Mouse (Mus musculus) intestine, embryonic 14.5 days (tissue): ENCODE measurements at regions not wholly inside any gene's neighbourhood (a gene's known extent, or its start where the extent isn't known, plus 50 kb on each side); places are given as distances from the start of the nearest gene placed in this dataset.

Experiments
- ATAC-seq: fragments of 200-750 bp; cut with Nextera tagmentation; replicated peaks from 2 replicates; pipeline ENCODE4 v1.8.0; 2017; ENCODE audit warnings: low read depth, moderate number of reproducible peaks, moderate TSS enrichment, moderate library complexity; ENCODE audit not compliant: low FRiP score, low TSS enrichment
- DNase-seq: peaks from one replicate; pipeline ENCODE4 v3.0.0-alpha.2; 2018; ENCODE audit warnings: low spot score
- H3K27ac ChIP-seq: fragments of 300-500 bp; sonication (generic); 2 replicates; pipeline ENCODE4 v1.5.1; 2014; ENCODE audit warnings: low read depth, mild to moderate bottlenecking, control low read depth
- H3K27me3 ChIP-seq: fragments of 300-500 bp; sonication (generic); replicated peaks from 2 replicates; pipeline ENCODE4 v1.6.1; 2014; ENCODE audit warnings: low read length, control low read depth; ENCODE audit not compliant: control insufficient read depth, insufficient read depth
- H3K36me3 ChIP-seq: fragments of 300-500 bp; sonication (generic); 2 replicates; pipeline ENCODE4 v1.6.1; 2014; ENCODE audit warnings: low read length, control low read depth; ENCODE audit not compliant: control insufficient read depth, insufficient read depth
- H3K4me1 ChIP-seq: fragments of 300-500 bp; sonication (generic); replicated peaks from 2 replicates; pipeline ENCODE4 v1.6.1; 2014; ENCODE audit warnings: low read length, control low read depth, mixed read lengths; ENCODE audit not compliant: control insufficient read depth, insufficient read depth
- H3K4me2 ChIP-seq: fragments of 300-500 bp; sonication (generic); 2 replicates; pipeline ENCODE4 v1.6.1; 2014; ENCODE audit warnings: low read length
- H3K4me3 ChIP-seq: fragments of 300-500 bp; sonication (generic); 2 replicates; pipeline ENCODE4 v1.5.1; 2014; ENCODE audit warnings: low read depth, low read length, control low read depth, mixed read lengths
- H3K9ac ChIP-seq: fragments of 300-500 bp; sonication (generic); 2 replicates; pipeline ENCODE4 v1.6.1; 2014; ENCODE audit warnings: mild to moderate bottlenecking, low read length
- H3K9me3 ChIP-seq: fragments of 300-500 bp; sonication (generic); 2 replicates; pipeline ENCODE4 v1.6.1; 2016; ENCODE audit warnings: low read length, control low read depth; ENCODE audit not compliant: control insufficient read depth
- WGBS: fragments of 180-500 bp; shearing (Covaris S2); extraction: QIAGEN DNeasy Blood & Tissue Kit; methylation state at CpG from one replicate; pipeline ENCODE4 v1.1.7; 2014; 5-methylcytosine and 5-hydroxymethylcytosine counted together

GRCm38 (mm10) chr12:106128944-106129724 is 119.1 kb downstream of the Vrk1 start:
- Histone ChIP-seq H3K27me3 (no peaks in the 10 kb centered on the region), H3K4me1 (no peaks in the 10 kb centered on the region), H3K4me3 (no peak overlapping the region), H3K27ac (no peak overlapping the region), H3K9ac (no peak overlapping the region), H3K4me2 (no peak overlapping the region), H3K9me3 (0 out of 2 replicates have a peak, but pooled peaks cover 3% of the 10 kb centered on the region), H3K36me3 (no peaks in the 10 kb centered on the region)
- DNase-seq, result no peak
- no peak for ATAC-seq
- WGBS, result 91% methylated on average over 23 of the region's 23 CpGs

- H3K4me1 ChIP-seq, result no peaks in the 10 kb centered on the region
- no peak for DNase-seq
- H3K4me3 ChIP-seq, result no peak overlapping the region
- no peak overlapping the region for H3K4me2 ChIP-seq
- no peak overlapping the region for H3K27ac ChIP-seq
- H3K36me3 ChIP-seq, result no peaks in the 10 kb centered on the region
- WGBS, result 75% methylated on average over 11 of the region's 11 CpGs
- H3K9me3 ChIP-seq, result 0 out of 2 replicates have a peak, but pooled peaks cover 3% of the 10 kb centered on the region
- no peak overlapping the region for H3K9ac ChIP-seq
- no peak for ATAC-seq
- no peaks in the 10 kb centered on the region for H3K27me3 ChIP-seq
These were observed 120.1 kb downstream of the Vrk1 start for GRCm38 (mm10) chr12:106130071-106130676.

- H3K4me1 ChIP-seq, result no peaks in the 10 kb centered on the region
- H3K9ac ChIP-seq, result no peak overlapping the region
- no peak overlapping the region for H3K4me2 ChIP-seq
- DNase-seq (no peak), ATAC-seq (no peak)
- 0 out of 2 replicates have a peak, but pooled peaks cover 3% of the 10 kb centered on the region for H3K9me3 ChIP-seq
- no peaks in the 10 kb centered on the region for H3K36me3 ChIP-seq
- no peak overlapping the region for H3K4me3 ChIP-seq
- H3K27me3 ChIP-seq, result no peaks in the 10 kb centered on the region
- H3K27ac ChIP-seq, result no peak overlapping the region
- WGBS, result 88% methylated on average over 8 of the region's 8 CpGs
These were observed 122.7 kb downstream of the Vrk1 start for GRCm38 (mm10) chr12:106132715-106133114.

GRCm38 (mm10) chr12:106138466-106138865 is 128.4 kb downstream of the Vrk1 start:
- H3K27me3 ChIP-seq, result no peaks in the 10 kb centered on the region
- 88% methylated on average over 15 of the region's 15 CpGs for WGBS
- no peaks in the 10 kb centered on the region for H3K9me3 ChIP-seq
- ATAC-seq, result no peak
- H3K36me3 ChIP-seq, result no peaks in the 10 kb centered on the region
- no peak overlapping the region for H3K4me2 ChIP-seq
- no peaks in the 10 kb centered on the region for H3K4me1 ChIP-seq
- no peak overlapping the region for H3K4me3 ChIP-seq
- H3K27ac ChIP-seq, result no peak overlapping the region
- no peak overlapping the region for H3K9ac ChIP-seq
- no peak for DNase-seq

- DNase-seq (no peak), ATAC-seq (no peak)
- no peaks in the 10 kb centered on the region for H3K4me1 ChIP-seq
- WGBS, result 83% methylated on average over 11 of the region's 11 CpGs
- H3K9me3 ChIP-seq, result no peaks in the 10 kb centered on the region
- no peaks in the 10 kb centered on the region for H3K36me3 ChIP-seq
- no peak overlapping the region for H3K4me3 ChIP-seq
- H3K9ac ChIP-seq, result no peak overlapping the region
- H3K4me2 ChIP-seq, result no peak overlapping the region
- no peak overlapping the region for H3K27ac ChIP-seq
- H3K27me3 ChIP-seq, result no peaks in the 10 kb centered on the region
These were observed 129.5 kb downstream of the Vrk1 start for GRCm38 (mm10) chr12:106139491-106139890.

GRCm38 (mm10) chr12:106139927-106140326 is 129.9 kb downstream of the Vrk1 start:
- Histone ChIP-seq H3K4me2 (no peak overlapping the region), H3K27me3 (no peaks in the 10 kb centered on the region), H3K27ac (no peak overlapping the region), H3K36me3 (no peaks in the 10 kb centered on the region), H3K4me1 (no peaks in the 10 kb centered on the region), H3K9me3 (no peaks in the 10 kb centered on the region), H3K4me3 (no peak overlapping the region), H3K9ac (no peak overlapping the region)
- 61% methylated on average over 5 of the region's 5 CpGs for WGBS
- DNase-seq (no peak), ATAC-seq (no peak)

- ATAC-seq (no peak), DNase-seq (no peak)
- no peak overlapping the region for H3K4me3 ChIP-seq
- no peaks in the 10 kb centered on the region for H3K27me3 ChIP-seq
- no peaks in the 10 kb centered on the region for H3K9me3 ChIP-seq
- no peak overlapping the region for H3K4me2 ChIP-seq
- 78% methylated on average over 8 of the region's 8 CpGs for WGBS
- H3K9ac ChIP-seq, result no peak overlapping the region
- no peak overlapping the region for H3K27ac ChIP-seq
- H3K36me3 ChIP-seq, result no peaks in the 10 kb centered on the region
- no peaks in the 10 kb centered on the region for H3K4me1 ChIP-seq
These were observed 130.6 kb downstream of the Vrk1 start for GRCm38 (mm10) chr12:106140671-106141070.

- no peaks in the 10 kb centered on the region for H3K9me3 ChIP-seq
- H3K4me1 ChIP-seq, result no peaks in the 10 kb centered on the region
- H3K27ac ChIP-seq, result no peak overlapping the region
- H3K4me3 ChIP-seq, result no peak overlapping the region
- WGBS, result 82% methylated on average over 3 of the region's 3 CpGs
- H3K4me2 ChIP-seq, result no peak overlapping the region
- no peaks in the 10 kb centered on the region for H3K27me3 ChIP-seq
- no peaks in the 10 kb centered on the region for H3K36me3 ChIP-seq
- no peak overlapping the region for H3K9ac ChIP-seq
- ATAC-seq, result no peak
- no peak for DNase-seq
These were observed 133.5 kb downstream of the Vrk1 start for GRCm38 (mm10) chr12:106143548-106143947.

- Histone ChIP-seq H3K4me3 (no peak overlapping the region), H3K27ac (no peak overlapping the region), H3K4me1 (no peaks in the 10 kb centered on the region), H3K36me3 (no peaks in the 10 kb centered on the region), H3K4me2 (no peak overlapping the region), H3K27me3 (no peaks in the 10 kb centered on the region), H3K9ac (no peak overlapping the region), H3K9me3 (no peaks in the 10 kb centered on the region)
- ATAC-seq, result no peak
- 62% methylated on average over 6 of the region's 6 CpGs for WGBS
- DNase-seq, result no peak
These were observed 146.8 kb downstream of the Vrk1 start for GRCm38 (mm10) chr12:106156837-106157236.
